Comparison of ENCODE assay signal across 8 mouse cellular contexts in genomic region chrX:9200380-9200917, GRCm38 (mm10). TPM values are rescaled to one million over a fixed set of nuclear protein-coding genes. Genes with fewer than 3 reads are reported as not detected.
A peak's percentile ranks its signal among the peaks of the same experiment; 100 is the strongest.
DNase-seq lines count a peak whose midpoint lies in the region; ATAC-seq lines count a peak whose summit lies in the region.

No protein-coding gene starts in this region.

- H3K4me1 ChIP-seq in heart, embryonic 15.5 days (replicated peaks): peaks cover 5% of the 10 kb centered on the region; the same call in 1 of the 2 replicates

- DNase-seq in CD4-positive helper T cell, adult 2 months (ENCODE audit: low read depth, low spot score): peak; percentile 80
- peak; percentile 60 to 67 for DNase-seq in adrenal gland, adult (ENCODE audit: inconsistent age in 2 of 2, low spot score in 1 of 2)
- peak; percentile 37 for DNase-seq in embryo, embryonic 10.5 days (ENCODE audit: low spot score)
- peak; percentile 61 for DNase-seq in kidney, postnatal 10 days
- peak; percentile 16 to 18 for DNase-seq in spleen, postnatal 36 days (ENCODE audit: low spot score in 2 of 2)
- DNase-seq in frontal cortex, postnatal 14 days (ENCODE audit: low spot score in 2 of 2): no peak

- peak overlapping the region; percentile 55 for H3K4me3 ChIP-seq in heart, embryonic 15.5 days

- 11% methylated on average over 54 of the region's 72 CpGs for WGBS in heart, embryonic 15.5 days

- H3K27me3 ChIP-seq in heart, embryonic 15.5 days: peaks cover 7% of the 10 kb centered on the region

- H3K9ac ChIP-seq in heart, embryonic 15.5 days: peak overlapping the region; percentile 56

- peak overlapping the region; percentile 86 for H3K4me2 ChIP-seq in heart, embryonic 15.5 days

- no peak overlapping the region for H3K27ac ChIP-seq in heart, embryonic 15.5 days

- H3K9me3 ChIP-seq in heart, embryonic 15.5 days (replicated peaks): no peaks in the 10 kb centered on the region

- H3K36me3 ChIP-seq in heart, embryonic 15.5 days: no peaks in the 10 kb centered on the region

- peak; percentile 53 for ATAC-seq in heart, embryonic 15.5 days (replicated peaks; ENCODE audit: insufficient number of reproducible peaks, insufficient read depth, low FRiP score, low read depth)
- peak; percentile 71 for ATAC-seq in megakaryocyte progenitor cell, adult 5-6 weeks (replicated peaks; ENCODE audit: poor library complexity)

RNA-seq across cellular contexts. Expression of gene Lancl3, which starts 0.7 kb away (rescaled TPM):
- polyA plus RNA-seq in heart, embryonic 15.5 days (2015; fragmentation: Nextera tagmentation; extraction: Ambion mirVana): 1.9 and 2.3 TPM in 2 replicates
- total RNA-seq in megakaryocyte progenitor cell, adult 5-6 weeks (2015): not detected in 2 replicates
- 0.04 and 0.10 TPM in 2 replicates for total RNA-seq in megakaryocyte progenitor cell, adult 5-6 weeks (2017)

RNA-seq across cellular contexts. Expression of gene Gm14862, which starts 56.2 kb away (rescaled TPM):
- polyA plus RNA-seq in heart, embryonic 15.5 days (2015; fragmentation: Nextera tagmentation; extraction: Ambion mirVana): 0.19 TPM in 1 of 2 replicates, not detected in the other
- not detected in 2 replicates for total RNA-seq in megakaryocyte progenitor cell, adult 5-6 weeks (2015)
- total RNA-seq in megakaryocyte progenitor cell, adult 5-6 weeks (2017): not detected in 2 replicates

Comparison
In these comparisons a context has a peak if more than half of its experiments do, and no peak if none do; other contexts are left out.
1. DNase-seq: peak in CD4-positive helper T cell, adult 2 months (single experiment), adrenal gland, adult (2 of 2), embryo, embryonic 10.5 days (single experiment), kidney, postnatal 10 days (single experiment) and spleen, postnatal 36 days (2 of 2); none in frontal cortex, postnatal 14 days (0 of 2).